Mouse (Mus musculus) stomach, postnatal 0 days (tissue): ENCODE data around the gene Cluh.

ENCODE experiments used
- CTCF ChIP-seq: IDR thresholded peaks from 2 replicates; pipeline ENCODE4 v1.5.1; 2016; ENCODE audit warnings: antibody characterized with exemption, low read depth, mild to moderate bottlenecking, moderate library complexity
- EP300 ChIP-seq: optimal IDR thresholded peaks from 2 replicates; pipeline ENCODE3; 2016; ENCODE audit warnings: antibody characterized with exemption

- TF ChIP-seq EP300 (no peak), CTCF (no peak)
Observed at GRCm38 (mm10) chr11:74652791-74653191, 3.5 kb downstream of the Cluh start.
